Mouse (Mus musculus) neural tube, embryonic 15.5 days (tissue): ENCODE data around the gene Lrrc8d. TPM values are rescaled to one million over a fixed set of nuclear protein-coding genes. Genes with fewer than 3 reads are reported as not detected.

Source experiments
- ATAC-seq: fragments of 200-750 bp; cut with Nextera tagmentation; 2 replicates; pipeline ENCODE4 v1.8.0; 2017; ENCODE audit warnings: mild to moderate bottlenecking, moderate TSS enrichment, moderate library complexity; ENCODE audit not compliant: low FRiP score
- H3K27ac ChIP-seq: fragments of 300-500 bp; sonication (generic); replicated peaks from 2 replicates; pipeline ENCODE4 v1.5.1; 2015; ENCODE audit warnings: mild to moderate bottlenecking, inconsistent platforms
- H3K27me3 ChIP-seq: fragments of 300-500 bp; sonication (generic); replicated peaks from 2 replicates; pipeline ENCODE4 v1.6.1; 2015; ENCODE audit warnings: inconsistent platforms
- H3K36me3 ChIP-seq: fragments of 300-500 bp; sonication (generic); 2 replicates; pipeline ENCODE4 v1.6.1; 2015; ENCODE audit warnings: inconsistent platforms
- H3K4me1 ChIP-seq: fragments of 300-500 bp; sonication (generic); 2 replicates; pipeline ENCODE4 v1.6.1; 2015; ENCODE audit warnings: inconsistent platforms
- H3K4me2 ChIP-seq: fragments of 300-500 bp; sonication (generic); 2 replicates; pipeline ENCODE4 v1.6.1; 2015; ENCODE audit warnings: inconsistent platforms, mild to moderate bottlenecking, moderate library complexity
- H3K4me3 ChIP-seq: fragments of 300-500 bp; sonication (generic); replicated peaks from 2 replicates; pipeline ENCODE4 v1.5.1; 2015; ENCODE audit warnings: mild to moderate bottlenecking, inconsistent platforms
- H3K9ac ChIP-seq: fragments of 300-500 bp; sonication (generic); replicated peaks from 2 replicates; pipeline ENCODE4 v1.6.1; 2015; ENCODE audit warnings: mild to moderate bottlenecking, inconsistent platforms
- H3K9me3 ChIP-seq: fragments of 300-500 bp; sonication (generic); replicated peaks from 2 replicates; pipeline ENCODE4 v1.6.1; 2016; ENCODE audit warnings: inconsistent platforms
- WGBS: fragments of 180-500 bp; shearing (Covaris S2); methylation state at CpG from one replicate; pipeline ENCODE4 v1.1.7; 2015; ENCODE audit warnings: mixed read lengths; 5-methylcytosine and 5-hydroxymethylcytosine counted together
- polyA plus RNA-seq: library from polyadenylated mRNA; unstranded; fragments of >200 nt; fragmentation: Nextera tagmentation; extraction: Ambion mirVana; gene quantifications from 2 replicates; pipeline ENCODE4 v1.2.1, GENCODE M21; 2015

Lrrc8d gene
- polyA plus RNA-seq, 1 experiment from 2014 or later = 29.4 TPM

- Histone ChIP-seq H3K27ac (no peak overlapping the region), H3K9ac (no peak overlapping the region), H3K4me3 (no peak overlapping the region), H3K4me2 (no peak overlapping the region), H3K4me1 (peaks cover 8% of the 10 kb centered on the region), H3K27me3 (no peaks in the 10 kb centered on the region), H3K36me3 (no peaks in the 10 kb centered on the region), H3K9me3 (no peaks in the 10 kb centered on the region)
- ATAC-seq = no peak
- 70% methylated on average over 5 of the region's 5 CpGs for WGBS
Observed at GRCm38 (mm10) chr5:105826916-105827510, 127.2 kb downstream of the Lrrc8d start.

- H3K36me3 ChIP-seq = no peaks in the 10 kb centered on the region
- no peak overlapping the region for H3K27ac ChIP-seq
- ATAC-seq = no peak
- H3K9me3 ChIP-seq = no peaks in the 10 kb centered on the region
- H3K4me3 ChIP-seq = no peak overlapping the region
- 96% methylated on average over 3 of the region's 3 CpGs for WGBS
- no peak overlapping the region for H3K9ac ChIP-seq
- no peaks in the 10 kb centered on the region for H3K27me3 ChIP-seq
- H3K4me2 ChIP-seq = no peak overlapping the region
- peaks cover 3% of the 10 kb centered on the region for H3K4me1 ChIP-seq
Observed at GRCm38 (mm10) chr5:105828050-105828449, 128.3 kb downstream of the Lrrc8d start.

- Histone ChIP-seq H3K9me3 (no peaks in the 10 kb centered on the region), H3K27ac (no peak overlapping the region)
Observed at GRCm38 (mm10) chr5:105829008-105829586, 129.3 kb downstream of the Lrrc8d start.

GRCm38 (mm10) chr5:105832140-105832539 is 132.4 kb downstream of the Lrrc8d start:
- no peak overlapping the region for H3K27ac ChIP-seq
- no peak for ATAC-seq
- WGBS = 79% methylated on average over 7 of the region's 7 CpGs

More at GRCm38 (mm10) chr5:105829008-105829586, 129.3 kb downstream of the Lrrc8d start:
- no peak for ATAC-seq
- H3K4me1 ChIP-seq = no peaks in the 10 kb centered on the region
- no peaks in the 10 kb centered on the region for H3K27me3 ChIP-seq
- H3K4me2 ChIP-seq = no peak overlapping the region
- H3K9ac ChIP-seq = no peak overlapping the region
- no peaks in the 10 kb centered on the region for H3K36me3 ChIP-seq
- WGBS = 43% methylated on average over 7 of the region's 7 CpGs
- no peak overlapping the region for H3K4me3 ChIP-seq

GRCm38 (mm10) chr5:105833923-105834322 is 134.2 kb downstream of the Lrrc8d start:
- ATAC-seq = no peak

More at GRCm38 (mm10) chr5:105832140-105832539, 132.4 kb downstream of the Lrrc8d start:
- Histone ChIP-seq H3K4me2 (no peak overlapping the region), H3K36me3 (no peaks in the 10 kb centered on the region), H3K9ac (no peak overlapping the region), H3K4me1 (no peaks in the 10 kb centered on the region), H3K4me3 (no peak overlapping the region), H3K9me3 (no peaks in the 10 kb centered on the region), H3K27me3 (no peaks in the 10 kb centered on the region)

GRCm38 (mm10) chr5:105836006-105836405 is 136.2 kb downstream of the Lrrc8d start:
- Histone ChIP-seq H3K27me3 (no peaks in the 10 kb centered on the region), H3K27ac (no peak overlapping the region), H3K36me3 (no peaks in the 10 kb centered on the region), H3K4me1 (no peaks in the 10 kb centered on the region), H3K4me3 (no peak overlapping the region), H3K9ac (no peak overlapping the region), H3K4me2 (no peak overlapping the region), H3K9me3 (no peaks in the 10 kb centered on the region)
- ATAC-seq = no peak
- WGBS = 85% methylated on average over 9 of the region's 9 CpGs

More at GRCm38 (mm10) chr5:105833923-105834322, 134.2 kb downstream of the Lrrc8d start:
- no peaks in the 10 kb centered on the region for H3K36me3 ChIP-seq
- no peak overlapping the region for H3K27ac ChIP-seq
- H3K9me3 ChIP-seq = no peaks in the 10 kb centered on the region
- H3K4me3 ChIP-seq = no peak overlapping the region
- no peak overlapping the region for H3K9ac ChIP-seq
- H3K4me2 ChIP-seq = no peak overlapping the region
- H3K4me1 ChIP-seq = no peaks in the 10 kb centered on the region
- H3K27me3 ChIP-seq = no peaks in the 10 kb centered on the region
- 77% methylated on average over 3 of the region's 3 CpGs for WGBS

GRCm38 (mm10) chr5:105839740-105840310 is 140.1 kb downstream of the Lrrc8d start:
- no peak overlapping the region for H3K27ac ChIP-seq
- 77% methylated on average over 13 of the region's 13 CpGs for WGBS
- no peak for ATAC-seq

GRCm38 (mm10) chr5:105844044-105844753 is 144.4 kb downstream of the Lrrc8d start:
- H3K27me3 ChIP-seq = no peaks in the 10 kb centered on the region
- H3K4me1 ChIP-seq = peaks cover 4% of the 10 kb centered on the region
- H3K9me3 ChIP-seq = no peaks in the 10 kb centered on the region
- no peak overlapping the region for H3K4me2 ChIP-seq
- no peak overlapping the region for H3K4me3 ChIP-seq
- H3K36me3 ChIP-seq = no peaks in the 10 kb centered on the region
- ATAC-seq = no peak
- H3K27ac ChIP-seq = no peak overlapping the region
- no peak overlapping the region for H3K9ac ChIP-seq
- WGBS = 93% methylated on average over 10 of the region's 10 CpGs

More at GRCm38 (mm10) chr5:105839740-105840310, 140.1 kb downstream of the Lrrc8d start:
- no peaks in the 10 kb centered on the region for H3K36me3 ChIP-seq
- H3K27me3 ChIP-seq = no peaks in the 10 kb centered on the region
- H3K4me2 ChIP-seq = no peak overlapping the region
- no peaks in the 10 kb centered on the region for H3K4me1 ChIP-seq
- no peak overlapping the region for H3K4me3 ChIP-seq
- H3K9ac ChIP-seq = no peak overlapping the region
- H3K9me3 ChIP-seq = no peaks in the 10 kb centered on the region

GRCm38 (mm10) chr5:105845041-105845440 is 145.3 kb downstream of the Lrrc8d start:
- Histone ChIP-seq H3K27ac (no peak overlapping the region), H3K27me3 (no peaks in the 10 kb centered on the region), H3K4me1 (peaks cover 12% of the 10 kb centered on the region), H3K4me2 (no peak overlapping the region), H3K4me3 (no peak overlapping the region), H3K9me3 (no peaks in the 10 kb centered on the region), H3K36me3 (no peaks in the 10 kb centered on the region), H3K9ac (no peak overlapping the region)
- no peak for ATAC-seq
- WGBS = 90% methylated on average over 2 of the region's 2 CpGs

GRCm38 (mm10) chr5:105847726-105848125 is 148.0 kb downstream of the Lrrc8d start:
- Histone ChIP-seq H3K4me3 (no peak overlapping the region), H3K27me3 (no peaks in the 10 kb centered on the region), H3K9ac (no peak overlapping the region), H3K4me2 (no peak overlapping the region), H3K4me1 (peaks cover 12% of the 10 kb centered on the region), H3K36me3 (no peaks in the 10 kb centered on the region), H3K9me3 (no peaks in the 10 kb centered on the region), H3K27ac (no peak overlapping the region)
- no peak for ATAC-seq
- 87% methylated on average over 8 of the region's 8 CpGs for WGBS

GRCm38 (mm10) chr5:105849222-105849621 is 149.5 kb downstream of the Lrrc8d start:
- WGBS = 75% methylated on average over 4 of the region's 4 CpGs
- Histone ChIP-seq H3K9me3 (no peaks in the 10 kb centered on the region), H3K27ac (no peak overlapping the region), H3K4me3 (no peak overlapping the region), H3K4me2 (no peak overlapping the region), H3K9ac (no peak overlapping the region), H3K27me3 (no peaks in the 10 kb centered on the region), H3K36me3 (no peaks in the 10 kb centered on the region), H3K4me1 (peaks cover 12% of the 10 kb centered on the region)
- ATAC-seq = no peak
